Mouse (Mus musculus): ENCODE data around the gene Atp8a2. TPM values are rescaled to one million over a fixed set of nuclear protein-coding genes. Genes with fewer than 3 reads are reported as not detected.

Gene Atp8a2
- polyA plus RNA-seq, 1 experiment: 17.4 TPM

- peak; percentile 85 for DNase-seq (ENCODE audit: low read depth)
- TF ChIP-seq CTCF (IDR thresholded peaks at IDR 0.05; ENCODE audit: borderline replicate concordance, extremely low read depth, insufficient read depth, insufficient read length): no peak
- peak; percentile 36; the same call in 1 of the 2 replicates for TF ChIP-seq POLR2A (IDR thresholded peaks at IDR 0.05; ENCODE audit: borderline replicate concordance, extremely low read depth, insufficient read depth, insufficient read length, poor library complexity, severe bottlenecking)
These were observed 109.9 kb downstream of the Atp8a2 start for GRCm38 (mm10) chr14:60086808-60087725.

- DNase-seq (ENCODE audit: low read depth): no peak
- TF ChIP-seq POLR2A (IDR thresholded peaks at IDR 0.05; ENCODE audit: borderline replicate concordance, extremely low read depth, insufficient read depth, insufficient read length, poor library complexity, severe bottlenecking) (no peak), CTCF (IDR thresholded peaks at IDR 0.05; ENCODE audit: borderline replicate concordance, extremely low read depth, insufficient read depth, insufficient read length) (no peak)
These were observed 110.6 kb downstream of the Atp8a2 start for GRCm38 (mm10) chr14:60086254-60086807.

GRCm38 (mm10) chr14:60082771-60083170, 114.2 kb downstream of the Atp8a2 start:
- TF ChIP-seq CTCF (IDR thresholded peaks at IDR 0.05; ENCODE audit: borderline replicate concordance, extremely low read depth, insufficient read depth, insufficient read length) (no peak), POLR2A (IDR thresholded peaks at IDR 0.05; ENCODE audit: borderline replicate concordance, extremely low read depth, insufficient read depth, insufficient read length, poor library complexity, severe bottlenecking) (no peak)
- DNase-seq (ENCODE audit: low read depth): peak; percentile 53

GRCm38 (mm10) chr14:60072496-60072895, 124.5 kb downstream of the Atp8a2 start:
- no peak for DNase-seq (ENCODE audit: low read depth)
- TF ChIP-seq CTCF (IDR thresholded peaks at IDR 0.05; ENCODE audit: borderline replicate concordance, extremely low read depth, insufficient read depth, insufficient read length): no peak
- no peak for TF ChIP-seq POLR2A (IDR thresholded peaks at IDR 0.05; ENCODE audit: borderline replicate concordance, extremely low read depth, insufficient read depth, insufficient read length, poor library complexity, severe bottlenecking)

GRCm38 (mm10) chr14:60065186-60065585, 131.8 kb downstream of the Atp8a2 start:
- no peak for DNase-seq (ENCODE audit: low read depth)

GRCm38 (mm10) chr14:60061023-60061422, 136.0 kb downstream of the Atp8a2 start:
- no peak for DNase-seq (ENCODE audit: low read depth)
- TF ChIP-seq CTCF (IDR thresholded peaks at IDR 0.05; ENCODE audit: borderline replicate concordance, extremely low read depth, insufficient read depth, insufficient read length): no peak
- no peak for TF ChIP-seq POLR2A (IDR thresholded peaks at IDR 0.05; ENCODE audit: borderline replicate concordance, extremely low read depth, insufficient read depth, insufficient read length, poor library complexity, severe bottlenecking)

More at GRCm38 (mm10) chr14:60065186-60065585, 131.8 kb downstream of the Atp8a2 start:
- TF ChIP-seq CTCF (IDR thresholded peaks at IDR 0.05; ENCODE audit: borderline replicate concordance, extremely low read depth, insufficient read depth, insufficient read length) (no peak), POLR2A (IDR thresholded peaks at IDR 0.05; ENCODE audit: borderline replicate concordance, extremely low read depth, insufficient read depth, insufficient read length, poor library complexity, severe bottlenecking) (no peak)

GRCm38 (mm10) chr14:60058867-60059266, 138.1 kb downstream of the Atp8a2 start:
- TF ChIP-seq CTCF (IDR thresholded peaks at IDR 0.05; ENCODE audit: borderline replicate concordance, extremely low read depth, insufficient read depth, insufficient read length): no peak
- TF ChIP-seq POLR2A (IDR thresholded peaks at IDR 0.05; ENCODE audit: borderline replicate concordance, extremely low read depth, insufficient read depth, insufficient read length, poor library complexity, severe bottlenecking): no peak
- DNase-seq (ENCODE audit: low read depth): no peak

GRCm38 (mm10) chr14:60055231-60055630, 141.7 kb downstream of the Atp8a2 start:
- TF ChIP-seq CTCF (IDR thresholded peaks at IDR 0.05; ENCODE audit: borderline replicate concordance, extremely low read depth, insufficient read depth, insufficient read length) (no peak), POLR2A (IDR thresholded peaks at IDR 0.05; ENCODE audit: borderline replicate concordance, extremely low read depth, insufficient read depth, insufficient read length, poor library complexity, severe bottlenecking) (no peak)
- no peak for DNase-seq (ENCODE audit: low read depth)

- TF ChIP-seq POLR2A (IDR thresholded peaks at IDR 0.05; ENCODE audit: borderline replicate concordance, extremely low read depth, insufficient read depth, insufficient read length, poor library complexity, severe bottlenecking) (no peak), CTCF (IDR thresholded peaks at IDR 0.05; ENCODE audit: borderline replicate concordance, extremely low read depth, insufficient read depth, insufficient read length) (no peak)
- DNase-seq (ENCODE audit: low read depth): peak; percentile 14
These were observed 166.3 kb downstream of the Atp8a2 start for GRCm38 (mm10) chr14:60030666-60031065.

GRCm38 (mm10) chr14:60027139-60027538, 169.8 kb downstream of the Atp8a2 start:
- no peak for DNase-seq (ENCODE audit: low read depth)
- no peak for TF ChIP-seq POLR2A (IDR thresholded peaks at IDR 0.05; ENCODE audit: borderline replicate concordance, extremely low read depth, insufficient read depth, insufficient read length, poor library complexity, severe bottlenecking)
- no peak for TF ChIP-seq CTCF (IDR thresholded peaks at IDR 0.05; ENCODE audit: borderline replicate concordance, extremely low read depth, insufficient read depth, insufficient read length)

- no peak for TF ChIP-seq POLR2A (IDR thresholded peaks at IDR 0.05; ENCODE audit: borderline replicate concordance, extremely low read depth, insufficient read depth, insufficient read length, poor library complexity, severe bottlenecking)
- no peak for TF ChIP-seq CTCF (IDR thresholded peaks at IDR 0.05; ENCODE audit: borderline replicate concordance, extremely low read depth, insufficient read depth, insufficient read length)
- peak; percentile 57 for DNase-seq (ENCODE audit: low read depth)
These were observed 170.3 kb downstream of the Atp8a2 start for GRCm38 (mm10) chr14:60026647-60027046.
